Mouse (Mus musculus): ENCODE data around the gene Coa7. TPM values are rescaled to one million over a fixed set of nuclear protein-coding genes. Genes with fewer than 3 reads are reported as not detected.

Coa7 gene
- 0.38 and 14.2 TPM in 2 replicates for total RNA-seq (2015; ENCODE audit: low replicate concordance)
- 0.51 and 0.70 TPM in 2 replicates for total RNA-seq (2017; ENCODE audit: low replicate concordance)

DNA sequence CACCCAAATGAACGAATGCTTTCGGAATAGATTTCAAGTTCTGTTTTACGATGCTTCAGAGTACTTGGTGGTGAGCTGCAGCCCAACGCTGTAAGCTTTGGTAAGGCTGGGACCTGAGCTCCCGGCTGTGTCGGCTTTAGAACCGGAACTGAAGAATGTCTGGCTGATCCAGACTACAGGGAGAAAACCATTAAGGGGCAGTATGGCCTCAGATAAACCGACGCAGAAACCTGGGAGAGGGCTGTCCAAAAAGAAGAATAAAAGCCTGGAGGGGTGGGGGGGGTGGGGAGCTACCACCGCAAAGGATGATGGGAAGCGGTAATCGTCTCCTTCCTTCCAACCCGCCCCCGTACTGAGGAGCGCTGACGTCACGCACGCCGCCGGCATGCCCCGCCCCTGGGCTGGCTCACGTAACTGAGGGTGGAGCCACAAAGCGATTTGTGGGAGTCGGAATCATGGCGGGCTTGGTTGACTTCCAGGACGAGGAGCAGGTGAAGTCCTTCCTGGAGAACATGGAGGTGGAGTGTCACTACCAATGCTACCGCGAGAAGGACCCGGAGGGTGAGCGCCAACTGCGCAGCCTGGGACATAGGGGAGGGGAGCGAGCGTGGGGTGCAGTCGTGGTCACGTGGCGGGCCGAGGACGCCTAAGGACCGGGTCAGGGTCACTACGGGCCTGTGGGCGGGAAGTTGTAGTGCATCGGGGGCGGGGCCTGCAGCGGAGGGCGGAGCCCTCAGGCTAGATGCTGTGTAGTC lies at the start of gene Coa7:
Coa7 (plus strand) TSS at position 411 of the 755 bp plus-strand sequence.
- ATAC-seq (replicated peaks; ENCODE audit: low FRiP score, poor library complexity, severe bottlenecking): peak; percentile 99

DNA sequence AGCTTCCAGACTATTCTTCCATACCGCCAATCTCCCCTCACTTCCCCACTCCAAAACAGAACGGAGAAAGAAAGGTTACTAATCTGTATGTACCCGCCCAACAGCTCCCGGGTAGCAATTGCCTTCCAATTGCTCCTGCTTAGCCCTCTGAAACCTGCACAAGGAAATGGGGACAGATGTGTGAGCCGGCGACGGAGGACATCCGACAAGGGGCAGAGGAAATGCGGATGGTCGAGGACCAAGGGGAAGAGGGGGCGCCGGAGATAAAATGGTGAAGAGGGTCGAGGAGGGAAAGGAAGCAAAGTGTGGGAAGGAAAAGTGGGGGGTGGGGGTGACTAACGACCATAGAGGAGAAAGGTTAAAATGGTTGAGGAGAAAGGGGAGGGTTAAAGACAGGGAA lies 27.7 kb upstream of the Coa7 start:
- no peak for ATAC-seq (replicated peaks; ENCODE audit: low FRiP score, poor library complexity, severe bottlenecking)

DNA sequence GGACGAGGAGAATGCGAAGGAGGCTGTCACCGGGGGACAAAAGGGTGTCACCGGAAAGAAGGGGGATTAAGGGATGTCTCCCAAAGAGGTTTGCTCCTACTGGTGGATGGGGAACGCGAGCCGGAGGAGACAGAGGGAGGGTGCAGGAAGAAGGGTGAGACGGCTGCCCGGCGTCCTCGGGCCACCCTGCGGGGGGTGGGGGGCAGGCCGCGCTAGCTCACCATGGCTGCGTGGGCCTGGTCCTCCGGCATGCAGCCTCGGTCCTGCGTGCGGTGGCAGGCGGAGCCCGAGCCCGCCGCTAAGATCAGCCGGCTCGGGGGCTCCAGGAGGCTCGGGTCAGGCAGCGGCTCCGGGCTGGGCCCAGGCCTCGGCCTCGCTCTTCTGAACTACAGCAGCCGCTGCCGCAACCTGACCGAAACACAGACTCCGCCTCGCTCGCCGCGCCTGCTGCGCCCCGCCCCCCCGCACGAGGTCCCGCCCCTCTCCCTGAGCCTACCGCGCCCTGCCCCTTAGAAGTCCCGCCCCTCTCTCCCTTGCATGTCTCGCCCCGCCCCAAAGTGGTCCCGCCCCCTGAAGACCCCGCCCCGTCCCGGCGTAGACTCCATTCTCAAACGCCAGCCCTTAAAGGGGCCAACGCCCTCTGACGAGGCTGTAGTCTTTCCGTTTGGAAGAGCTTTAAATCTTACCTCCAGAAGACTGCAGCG lies 27.1 kb upstream of the Coa7 start, which contains the start of gene Zyg11b:
Zyg11b (minus strand) TSS at position 427 of the 704 bp plus-strand sequence.
- ATAC-seq (replicated peaks; ENCODE audit: low FRiP score, poor library complexity, severe bottlenecking): peak; percentile 94

DNA sequence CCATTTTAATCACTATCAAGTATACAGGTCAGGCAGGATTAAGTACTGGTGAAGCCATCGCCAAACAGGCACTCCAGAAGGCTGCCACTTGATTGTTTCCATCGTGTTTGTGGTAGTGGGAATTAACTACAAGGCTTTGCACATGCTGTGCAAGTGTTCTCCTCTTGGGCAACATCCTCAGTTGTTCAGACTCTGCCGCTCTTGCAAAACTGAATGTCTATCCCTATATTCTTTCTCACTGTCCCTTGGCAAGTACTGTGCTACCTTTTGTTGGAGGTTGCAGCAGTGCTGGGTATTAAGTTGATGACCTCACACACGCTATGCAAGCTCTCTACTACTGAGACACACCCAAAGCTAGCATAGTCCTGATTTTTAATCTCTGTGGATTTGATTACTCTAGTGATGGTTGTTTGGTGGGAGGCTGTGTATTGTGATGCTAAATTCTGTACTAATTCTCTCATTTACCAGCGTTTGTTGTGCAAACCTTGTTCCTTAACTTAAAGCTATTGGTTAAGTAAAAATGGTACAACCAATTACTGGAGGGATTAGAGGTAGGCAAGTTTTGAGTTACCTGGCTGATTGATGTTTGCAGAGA lies 25.5 kb upstream of the Coa7 start:
- no peak for ATAC-seq (replicated peaks; ENCODE audit: low FRiP score, poor library complexity, severe bottlenecking)

DNA sequence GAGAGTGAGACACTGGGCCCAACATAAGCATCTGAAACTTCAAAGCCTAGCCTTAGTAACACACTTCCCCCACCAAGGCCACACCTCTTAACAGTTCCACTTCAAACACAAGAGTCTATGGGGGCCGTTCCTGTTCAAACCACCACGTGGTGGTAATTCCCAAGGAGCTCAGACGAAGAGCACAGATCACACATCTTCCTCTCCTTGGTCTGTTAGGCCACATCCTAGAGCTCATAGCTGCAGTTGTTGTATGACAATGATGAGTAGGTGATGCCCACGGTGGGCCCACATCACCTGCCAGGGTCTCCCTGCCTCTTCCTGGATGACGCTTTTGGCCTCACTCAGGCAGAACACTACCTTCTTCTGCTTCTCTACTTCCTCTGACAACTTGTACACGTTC lies 17.2 kb upstream of the Coa7 start:
- ATAC-seq (replicated peaks; ENCODE audit: low FRiP score, poor library complexity, severe bottlenecking): no peak

DNA sequence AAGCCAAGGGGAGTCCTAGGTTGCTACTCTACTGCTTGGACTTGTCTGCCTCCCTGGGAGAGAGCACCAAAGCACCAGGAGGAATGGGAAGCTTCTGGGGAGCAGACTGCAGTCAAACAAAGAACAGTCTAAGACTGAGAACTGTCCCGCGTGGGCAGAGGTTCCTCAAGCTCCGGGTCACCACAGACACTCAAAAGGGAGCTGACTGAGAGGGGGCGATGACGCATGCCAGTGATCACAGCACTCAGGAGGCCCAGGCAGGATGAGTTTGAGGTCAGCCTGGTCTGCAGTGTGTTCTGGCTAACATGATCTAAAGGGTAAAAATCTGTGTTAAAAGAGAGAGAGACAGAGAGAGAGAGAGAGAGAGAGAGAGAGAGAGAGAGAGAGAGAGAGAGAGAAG lies 13.9 kb upstream of the Coa7 start:
- no peak for ATAC-seq (replicated peaks; ENCODE audit: low FRiP score, poor library complexity, severe bottlenecking)

DNA sequence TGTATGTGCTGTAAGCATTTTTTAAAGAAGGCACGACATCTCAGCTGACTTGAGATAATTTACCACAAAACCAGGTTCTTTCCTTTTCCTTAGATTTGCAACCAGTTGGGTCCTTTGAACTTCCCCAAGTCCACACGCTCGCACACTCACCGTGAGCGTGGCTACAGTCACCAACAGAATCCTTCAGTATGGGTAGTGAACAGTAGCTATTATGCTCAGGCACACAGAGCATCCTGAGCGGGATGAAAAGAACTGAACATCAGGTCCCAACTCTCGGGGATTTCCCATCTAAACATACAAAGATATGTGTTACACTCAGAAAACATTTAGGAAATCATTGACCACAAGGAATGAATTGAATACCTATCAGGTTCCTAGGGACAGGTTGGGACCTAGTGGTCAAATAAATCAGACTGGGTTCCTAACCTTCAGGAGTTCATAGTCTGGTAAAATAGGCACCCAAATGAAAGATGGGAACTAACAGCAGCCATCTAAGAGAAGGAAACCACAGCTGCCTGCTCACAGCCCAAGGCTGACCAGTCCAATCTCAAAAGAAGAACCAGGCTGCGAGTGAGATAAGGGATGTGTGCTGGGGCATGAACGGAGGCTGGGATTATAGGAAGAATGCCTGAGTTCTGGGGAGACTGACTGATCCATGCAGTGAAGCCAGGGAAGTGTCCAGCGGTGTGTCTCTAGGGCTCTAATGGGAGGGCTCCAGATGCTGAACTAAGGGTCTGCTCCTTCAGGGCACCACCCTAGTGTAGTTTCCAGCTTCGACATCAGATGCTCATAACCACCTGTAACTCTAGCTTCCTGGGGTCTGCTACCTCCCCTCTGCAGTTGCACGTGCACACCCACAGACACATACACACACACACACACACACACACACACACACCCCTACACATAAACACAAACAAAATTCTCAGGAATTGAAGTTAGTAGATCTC lies 10.0 kb upstream of the Coa7 start:
- no peak for ATAC-seq (replicated peaks; ENCODE audit: low FRiP score, poor library complexity, severe bottlenecking)

DNA sequence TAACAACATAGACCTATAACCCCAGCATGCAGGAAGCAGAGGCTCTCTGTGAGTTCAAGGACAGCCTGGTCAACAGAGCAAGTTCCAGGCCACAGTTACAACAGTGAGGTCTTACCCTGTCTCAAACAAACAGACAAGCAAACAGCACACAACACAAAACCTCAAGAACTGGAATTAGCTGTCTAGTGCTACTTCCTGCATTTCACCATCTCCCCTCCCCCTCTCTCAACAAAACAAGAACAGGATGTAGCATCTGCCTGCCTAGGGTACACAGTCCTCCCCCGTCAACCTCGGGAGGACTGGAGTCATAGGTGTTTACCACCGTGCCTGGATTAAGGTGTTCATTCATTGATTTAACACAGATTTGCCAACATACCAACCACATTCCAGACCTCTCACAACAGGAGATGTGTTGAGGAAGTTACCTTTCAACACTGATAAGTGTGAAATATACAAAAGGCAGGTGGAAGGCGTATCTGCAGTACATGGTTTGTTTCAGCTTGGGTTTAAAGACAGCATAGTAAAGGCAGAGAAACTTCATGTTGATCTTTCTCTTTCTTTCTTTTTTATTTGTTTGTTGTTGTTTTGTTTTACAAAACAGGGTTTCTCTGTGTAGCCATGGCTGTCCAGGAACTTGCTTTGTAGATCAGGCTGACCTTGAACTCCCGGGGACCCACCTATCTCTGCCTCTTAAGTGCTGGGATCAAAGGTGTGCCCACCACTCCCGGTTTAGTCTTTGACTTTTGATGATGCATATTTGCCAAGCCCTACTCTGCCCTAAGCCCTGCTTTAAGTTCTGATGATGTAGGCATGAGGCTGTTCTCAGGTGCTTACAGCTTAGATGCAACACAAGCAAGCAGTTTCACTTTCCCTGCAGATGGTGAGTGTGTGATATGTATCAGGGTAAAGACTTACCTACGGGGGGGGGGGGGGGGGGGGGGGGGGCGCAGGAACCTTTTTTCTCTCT lies 9.0 kb upstream of the Coa7 start:
- ATAC-seq (replicated peaks; ENCODE audit: low FRiP score, poor library complexity, severe bottlenecking): no peak

DNA sequence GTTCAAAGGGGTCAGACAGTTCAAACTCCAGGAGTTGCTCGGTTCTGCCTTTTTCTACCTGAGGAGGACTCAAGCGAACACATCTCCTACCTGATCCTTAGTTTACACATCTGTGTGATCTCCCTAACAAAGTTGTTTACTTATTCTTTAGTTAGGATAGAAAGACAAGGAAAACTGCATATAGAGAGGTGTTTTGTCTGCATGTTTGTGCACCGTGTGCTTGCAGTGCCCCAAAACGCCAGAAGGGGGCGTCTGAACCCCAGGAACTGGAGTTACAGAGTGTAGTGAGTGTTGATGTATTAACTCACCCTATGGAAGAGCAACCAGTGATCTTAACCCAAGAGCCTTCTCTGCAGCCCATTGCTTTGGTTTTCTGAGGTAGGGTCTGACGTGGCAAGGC lies 8.2 kb upstream of the Coa7 start:
- no peak for ATAC-seq (replicated peaks; ENCODE audit: low FRiP score, poor library complexity, severe bottlenecking)

DNA sequence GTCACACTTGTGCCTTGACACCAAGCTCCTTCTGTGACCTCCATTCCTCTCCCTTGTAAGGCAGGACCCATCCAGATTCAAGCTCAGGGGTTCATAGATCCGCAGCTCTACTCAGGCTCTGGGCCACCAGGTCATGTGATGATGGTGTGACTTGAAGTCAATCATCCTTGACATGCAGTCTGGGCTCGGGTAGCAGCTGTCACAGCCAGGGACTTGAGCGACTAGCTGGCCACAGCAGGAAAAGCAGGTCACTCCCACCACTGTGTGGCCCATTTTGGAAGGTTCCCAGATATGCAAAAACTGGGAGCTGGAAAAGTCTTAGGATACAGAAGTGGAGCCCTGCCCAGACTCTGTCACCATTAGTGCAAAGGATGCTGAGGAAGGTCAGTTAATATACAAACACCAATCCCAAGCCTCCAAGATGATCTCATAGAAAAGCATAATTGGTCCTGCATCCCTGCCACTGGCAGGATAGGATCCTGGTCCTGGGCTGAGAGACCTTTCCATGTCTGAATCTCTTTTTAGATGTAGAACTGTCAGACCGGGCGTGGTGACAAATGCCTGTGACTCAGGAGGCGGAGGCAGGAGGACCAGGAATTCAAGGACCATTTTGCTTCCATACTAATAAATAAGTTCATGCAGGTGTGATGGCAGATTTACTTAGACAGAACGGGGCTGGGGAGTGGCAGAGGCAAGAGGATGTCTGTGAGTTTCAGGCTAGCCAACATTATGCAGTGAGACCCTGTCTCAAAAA lies 7.1 kb upstream of the Coa7 start:
- no peak for ATAC-seq (replicated peaks; ENCODE audit: low FRiP score, poor library complexity, severe bottlenecking)

DNA sequence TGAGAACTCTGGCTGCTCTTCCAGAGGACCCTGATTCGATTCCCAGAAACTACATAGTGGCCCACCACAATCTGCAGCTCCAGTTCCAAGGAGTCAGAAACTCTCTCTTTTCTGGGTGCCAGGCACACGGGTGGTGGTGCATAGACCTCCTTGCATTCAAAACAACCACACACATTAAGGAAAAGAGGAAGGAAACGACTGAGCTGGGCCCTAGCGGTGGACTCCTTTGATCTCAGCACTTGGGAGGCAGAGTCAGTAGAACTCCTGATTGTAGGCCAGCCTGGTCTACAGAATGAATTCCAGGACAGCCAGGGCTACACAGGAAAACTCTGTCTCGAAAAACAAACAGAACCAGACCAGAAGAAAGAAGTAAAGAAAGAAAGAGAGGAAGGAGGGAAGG lies 4.4 kb upstream of the Coa7 start:
- no peak for ATAC-seq (replicated peaks; ENCODE audit: low FRiP score, poor library complexity, severe bottlenecking)

DNA sequence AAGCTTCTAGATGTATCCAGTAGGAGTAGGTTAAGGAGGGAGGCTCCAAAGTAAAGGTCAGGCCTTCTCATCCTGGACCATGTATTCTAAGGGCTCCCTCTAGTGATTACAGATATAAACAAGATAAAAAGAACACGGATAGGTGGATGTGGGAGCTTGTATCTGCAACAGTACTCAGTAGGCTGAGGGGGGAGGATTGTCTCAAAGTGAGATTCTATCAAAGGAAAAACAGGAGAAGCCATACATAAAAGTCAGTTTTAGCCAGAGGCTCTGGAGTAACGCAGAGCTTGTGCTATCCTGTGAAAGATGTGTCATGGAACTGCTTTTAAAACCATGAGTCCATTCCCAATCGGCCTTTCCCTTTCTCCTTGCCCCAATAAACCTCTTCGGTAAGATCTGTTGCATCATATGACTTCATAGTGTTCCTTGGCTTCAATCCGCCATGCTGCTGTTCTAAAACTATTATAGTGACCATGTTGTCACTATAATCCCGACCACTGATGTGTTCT lies 815 bp upstream of the Coa7 start:
- no peak for ATAC-seq (replicated peaks; ENCODE audit: low FRiP score, poor library complexity, severe bottlenecking)

DNA sequence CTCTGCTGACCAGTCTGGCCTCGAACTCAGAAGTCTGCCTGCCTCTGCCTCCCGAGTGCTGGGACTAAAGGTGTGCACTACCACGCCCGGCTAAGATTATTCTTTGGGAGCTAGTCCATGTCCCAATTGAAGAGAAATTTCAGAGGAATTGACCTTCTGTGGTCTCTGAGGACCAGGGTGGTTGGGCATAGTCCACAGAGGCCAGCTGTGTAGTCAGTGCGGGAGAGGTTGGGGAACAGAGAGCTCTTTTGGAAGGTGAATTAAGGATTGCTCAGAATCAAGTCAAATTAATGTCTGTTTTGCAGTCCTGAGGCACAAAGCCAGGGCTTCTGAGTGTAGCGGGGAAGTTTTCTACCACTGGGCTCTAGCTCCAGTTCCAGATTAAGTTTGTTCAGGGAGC lies 1.9 kb downstream of the Coa7 start:
- ATAC-seq (replicated peaks; ENCODE audit: low FRiP score, poor library complexity, severe bottlenecking): no peak

DNA sequence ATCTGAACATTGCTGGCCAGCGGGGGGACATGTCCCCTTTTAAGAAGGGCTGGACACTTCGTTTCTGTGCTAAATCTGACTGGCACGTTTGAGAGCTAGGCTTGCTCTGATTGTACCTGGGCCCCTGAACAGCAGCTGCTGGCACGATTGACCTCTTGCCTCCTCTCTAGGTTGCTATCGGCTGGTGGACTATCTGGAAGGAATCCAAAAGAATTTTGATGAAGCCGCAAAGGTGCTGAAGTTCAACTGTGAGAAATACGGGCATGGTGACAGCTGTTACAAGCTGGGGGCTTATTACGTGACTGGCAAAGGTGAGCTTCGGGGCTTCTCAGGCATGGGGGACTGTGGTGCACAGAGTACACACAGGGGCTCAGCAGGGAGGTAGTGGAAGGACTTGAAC lies 4.1 kb downstream of the Coa7 start:
- no peak for ATAC-seq (replicated peaks; ENCODE audit: low FRiP score, poor library complexity, severe bottlenecking)

DNA sequence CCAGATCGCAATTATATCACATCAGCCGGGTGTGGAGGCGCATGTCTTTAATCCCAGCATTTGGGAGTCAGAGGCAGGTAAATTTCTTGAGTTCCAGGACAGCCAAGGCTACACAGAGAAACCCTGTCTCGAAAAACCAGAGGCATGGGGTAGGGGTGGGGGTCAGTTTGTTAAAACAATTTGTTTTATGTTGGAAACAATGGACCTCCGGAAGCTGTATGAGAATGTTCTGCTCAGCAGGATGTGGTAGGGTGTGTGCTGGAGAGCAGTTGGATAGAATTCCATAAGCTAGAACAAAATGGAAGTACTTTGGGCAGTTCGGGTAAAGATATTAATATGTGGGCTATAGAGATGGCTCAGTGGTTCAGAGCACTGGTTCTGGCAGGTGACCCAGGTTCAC lies 7.5 kb downstream of the Coa7 start:
- no peak for ATAC-seq (replicated peaks; ENCODE audit: low FRiP score, poor library complexity, severe bottlenecking)

DNA sequence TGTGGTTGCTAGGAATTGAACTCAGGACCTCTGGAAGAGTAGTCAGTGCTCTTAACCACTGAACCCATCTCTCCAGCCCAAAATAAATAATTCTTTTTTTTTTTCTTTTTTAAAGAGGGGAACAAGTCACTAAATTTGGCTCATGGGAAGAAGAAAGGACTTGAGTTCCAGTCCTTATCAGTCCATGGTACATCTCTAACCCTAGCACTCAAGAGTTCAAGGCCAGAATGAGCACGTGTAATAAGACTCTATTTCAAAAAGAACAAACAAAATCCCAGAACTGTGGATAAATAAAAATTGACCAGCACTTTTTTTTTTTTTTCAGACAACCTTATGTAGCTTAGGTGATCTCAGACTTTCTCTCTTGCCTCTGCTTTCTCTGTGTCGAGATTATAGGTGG lies 8.8 kb downstream of the Coa7 start:
- no peak for ATAC-seq (replicated peaks; ENCODE audit: low FRiP score, poor library complexity, severe bottlenecking)

DNA sequence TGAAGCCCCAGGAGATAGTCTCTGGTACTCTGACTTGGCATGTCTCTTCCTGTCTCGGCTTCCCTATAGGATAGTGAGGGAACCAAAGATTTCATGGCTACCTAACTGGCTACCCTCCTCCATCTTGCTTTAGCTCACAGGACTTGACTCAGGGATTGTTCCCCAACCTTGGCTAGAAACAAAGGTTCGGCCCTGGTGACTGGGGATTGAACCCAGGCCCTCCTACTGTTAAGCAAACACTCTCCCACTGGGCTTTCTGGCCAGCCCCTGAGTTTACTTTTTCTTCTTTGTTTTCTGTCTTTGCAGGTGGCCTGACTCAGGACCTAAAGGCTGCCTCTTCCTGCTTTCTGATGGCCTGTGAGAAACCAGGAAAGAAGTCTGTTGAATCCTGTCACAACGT lies 9.9 kb downstream of the Coa7 start:
- ATAC-seq (replicated peaks; ENCODE audit: low FRiP score, poor library complexity, severe bottlenecking): no peak

DNA sequence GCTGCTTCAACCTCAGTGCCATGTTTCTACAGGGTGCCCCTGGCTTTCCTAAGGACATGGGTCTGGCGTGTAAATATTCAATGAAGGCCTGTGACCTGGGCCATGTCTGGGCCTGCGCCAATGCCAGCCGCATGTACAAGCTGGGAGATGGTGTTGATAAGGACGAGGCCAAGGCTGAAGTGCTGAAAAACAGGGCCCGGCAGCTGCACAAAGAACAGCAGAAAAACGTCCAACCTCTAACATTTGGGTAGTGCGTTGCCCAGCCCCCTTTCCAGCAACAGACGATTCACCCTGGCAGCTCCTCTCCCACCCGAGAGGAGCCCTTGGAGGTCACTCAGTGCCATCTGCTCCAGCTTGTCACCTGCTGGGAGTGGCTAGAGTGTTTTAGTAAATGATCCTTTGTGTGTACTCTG lies 10.4 kb downstream of the Coa7 start:
- no peak for ATAC-seq (replicated peaks; ENCODE audit: low FRiP score, poor library complexity, severe bottlenecking)
